Mouse (Mus musculus) lung, adult 2 months (tissue): Measurements from ENCODE around the gene Ptprt. TPM values are rescaled to one million over a fixed set of nuclear protein-coding genes. Genes with fewer than 3 reads are reported as not detected.

Experiments
- DNase-seq: peaks from one replicate; pipeline ENCODE4 v3.0.0; 2022
- H3K4me1 ChIP-seq: fragments of 200-500 bp; 2 replicates; pipeline ENCODE4 v1.6.1; 2011; ENCODE audit warnings: low read length; ENCODE audit not compliant: control insufficient read depth, insufficient read depth
- H3K4me3 ChIP-seq: fragments of 200-500 bp; replicated peaks from 2 replicates; pipeline ENCODE3; 2011; ENCODE audit warnings: low read depth, mild to moderate bottlenecking, control low read depth, low read length; ENCODE audit errors: extremely low read depth
- CTCF ChIP-seq: fragments of 200-500 bp; IDR thresholded peaks from 2 replicates; pipeline ENCODE4 v1.5.1; 2011; ENCODE audit warnings: mild to moderate bottlenecking, low read length, control low read depth; ENCODE audit not compliant: insufficient read depth
- POLR2A ChIP-seq: fragments of 200-500 bp; IDR thresholded peaks from 2 replicates; pipeline ENCODE4 v1.6.1; 2011; ENCODE audit warnings: low read depth, mild to moderate bottlenecking, control low read depth, low read length, borderline replicate concordance; ENCODE audit errors: extremely low read depth
- WGBS: fragments of 180-500 bp; shearing (Covaris S2); methylation state at CpG from one replicate; pipeline ENCODE4 v1.1.7; 2018; 5-methylcytosine and 5-hydroxymethylcytosine counted together
- polyA plus RNA-seq: library from polyadenylated mRNA; depleted of rRNA; stranded (reverse); fragments of >200 nt; gene quantifications from 2 replicates; pipeline ENCODE4 v1.2.3, GENCODE M21; 2012

Gene Ptprt
- polyA plus RNA-seq, 1 experiment: 2.7 TPM

DNA sequence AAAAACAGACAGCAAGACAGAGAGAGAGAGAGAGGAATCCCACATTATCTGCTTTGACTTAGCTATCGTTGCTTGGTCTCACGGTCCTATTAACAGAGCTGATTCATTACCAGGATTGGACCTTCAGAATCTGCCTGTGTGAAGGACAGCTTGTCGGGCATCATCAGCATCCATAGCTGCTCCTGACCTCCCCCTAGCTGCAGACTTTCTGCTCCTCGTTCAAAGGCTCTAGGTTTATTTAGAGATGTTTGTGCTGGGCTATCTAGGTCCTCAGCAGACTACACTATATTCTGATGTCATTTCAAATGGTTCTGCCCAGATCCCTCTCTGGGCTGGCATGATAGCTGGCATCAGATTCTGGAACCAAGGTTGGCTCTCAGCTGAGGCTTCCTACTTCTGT, 47.5 kb downstream of the Ptprt start:
- Histone ChIP-seq H3K4me3 (no peak overlapping the region), H3K4me1 (no peaks in the 10 kb centered on the region)
- 64% methylated on average over 4 of the region's 4 CpGs for WGBS
- DNase-seq: no peak
- TF ChIP-seq POLR2A (no peak), CTCF (no peak)

DNA sequence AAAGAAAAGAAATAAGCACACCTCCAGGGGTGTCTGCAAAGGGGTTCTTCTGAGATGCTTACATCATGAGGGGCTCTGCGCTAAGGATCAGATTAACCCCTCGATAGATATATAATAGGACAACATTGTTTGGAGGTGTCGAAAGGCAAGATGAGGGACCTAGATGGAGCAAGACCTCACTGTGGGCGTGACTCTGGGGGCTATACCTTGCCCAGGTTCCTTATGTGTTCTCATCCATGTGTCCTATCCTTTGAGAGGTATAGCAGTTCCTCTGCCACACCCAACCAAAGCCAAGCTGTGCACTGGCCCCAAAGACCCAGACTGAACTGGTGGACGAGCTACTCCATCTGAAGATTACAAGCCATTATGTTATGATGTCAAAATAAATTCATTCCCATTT, 58.2 kb downstream of the Ptprt start:
- TF ChIP-seq POLR2A (no peak), CTCF (no peak)
- 87% methylated on average over 5 of the region's 5 CpGs for WGBS
- DNase-seq: no peak
- no peaks in the 10 kb centered on the region for H3K4me1 ChIP-seq
- no peak overlapping the region for H3K4me3 ChIP-seq

DNA sequence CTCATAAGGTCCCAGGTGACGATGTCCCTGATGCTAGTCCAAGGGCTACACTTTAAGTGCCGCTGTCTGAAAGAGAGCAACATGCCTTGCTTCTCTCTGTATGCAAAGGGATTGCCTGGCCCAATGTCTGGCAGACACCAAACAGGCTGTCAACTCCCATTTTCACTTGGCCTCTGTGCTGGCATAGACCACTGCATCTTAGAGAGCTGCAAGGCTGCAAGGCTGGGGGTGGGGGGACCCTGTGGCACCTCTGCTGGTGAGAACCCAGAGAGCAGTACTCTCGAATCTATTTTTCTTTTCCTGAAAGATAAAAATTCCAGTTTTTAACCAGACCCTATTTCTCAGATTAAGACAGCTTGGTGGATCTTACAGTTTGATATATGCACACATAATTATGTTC, 69.6 kb downstream of the Ptprt start:
- TF ChIP-seq POLR2A: no peak
- TF ChIP-seq CTCF: no peak
- WGBS: 82% methylated on average over 3 of the region's 3 CpGs
- DNase-seq: no peak
- Histone ChIP-seq H3K4me1 (no peaks in the 10 kb centered on the region), H3K4me3 (no peak overlapping the region)

DNA sequence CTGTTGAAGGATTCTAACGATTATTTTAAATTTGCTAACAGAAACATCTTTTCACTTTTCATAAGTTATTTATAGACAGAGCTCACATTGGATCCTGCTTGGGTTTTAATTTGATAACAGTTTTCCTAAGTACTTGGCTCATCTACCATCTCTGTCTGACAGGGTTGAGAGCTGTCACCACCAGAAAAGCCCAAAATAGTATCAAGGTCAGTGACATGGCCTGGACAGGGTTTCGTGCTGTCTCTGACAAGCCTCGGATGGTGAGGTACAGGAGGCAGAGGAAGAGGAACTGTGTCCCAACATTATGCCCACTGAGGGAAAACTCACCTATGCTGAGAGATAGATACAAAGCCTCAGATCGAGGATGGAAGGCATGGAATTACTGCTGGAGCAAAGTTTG, 79.3 kb downstream of the Ptprt start:
- TF ChIP-seq CTCF (no peak), POLR2A (no peak)
- DNase-seq: no peak
- H3K4me3 ChIP-seq: no peak overlapping the region
- WGBS: 46% methylated on average over 4 of the region's 4 CpGs
- no peaks in the 10 kb centered on the region for H3K4me1 ChIP-seq

DNA sequence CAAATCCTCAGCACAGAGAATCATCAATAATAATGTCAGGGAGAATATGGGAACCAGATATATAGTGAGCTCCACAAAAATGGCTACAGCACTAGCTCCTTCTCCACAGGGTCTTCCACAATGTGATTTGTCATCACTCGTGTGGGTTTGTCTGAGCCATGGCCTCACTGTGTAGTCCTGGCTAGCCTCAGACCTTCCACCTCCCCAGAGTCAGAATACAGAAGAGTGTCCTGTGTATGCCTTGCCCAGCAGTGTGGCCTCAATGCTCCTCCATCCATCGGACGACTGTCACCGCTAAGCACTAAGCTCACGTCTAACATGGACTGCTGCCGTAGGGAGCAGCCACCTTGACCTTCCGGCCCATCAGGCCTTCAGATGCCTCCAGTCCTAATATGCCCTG, 83.1 kb downstream of the Ptprt start:
- WGBS: 93% methylated on average over 7 of the region's 7 CpGs
- TF ChIP-seq POLR2A: no peak
- TF ChIP-seq CTCF: no peak
- no peaks in the 10 kb centered on the region for H3K4me1 ChIP-seq
- no peak overlapping the region for H3K4me3 ChIP-seq
- DNase-seq: no peak

DNA sequence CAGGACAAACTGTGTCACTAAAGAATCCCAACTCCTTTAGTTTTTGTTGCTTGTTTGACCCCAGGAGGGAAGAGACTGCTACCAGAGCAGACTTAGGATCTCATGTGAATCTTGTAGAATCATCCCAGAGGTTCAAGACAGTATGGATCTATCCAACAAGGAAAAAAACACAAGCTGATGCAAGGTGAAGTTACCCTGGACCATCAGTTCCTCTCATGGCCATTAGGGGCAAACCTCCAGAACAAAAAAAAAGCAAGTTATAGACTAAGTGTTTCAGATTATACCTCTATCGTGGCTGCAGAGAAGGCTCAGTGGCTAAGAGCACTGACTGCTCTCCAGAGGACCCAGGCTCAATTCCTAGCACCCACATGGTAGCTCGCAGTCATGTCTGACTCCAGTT, 88.1 kb downstream of the Ptprt start:
- TF ChIP-seq CTCF: no peak
- no peak for DNase-seq
- WGBS: 74% methylated on average over 2 of the region's 2 CpGs
- H3K4me1 ChIP-seq: no peaks in the 10 kb centered on the region
- no peak overlapping the region for H3K4me3 ChIP-seq

DNA sequence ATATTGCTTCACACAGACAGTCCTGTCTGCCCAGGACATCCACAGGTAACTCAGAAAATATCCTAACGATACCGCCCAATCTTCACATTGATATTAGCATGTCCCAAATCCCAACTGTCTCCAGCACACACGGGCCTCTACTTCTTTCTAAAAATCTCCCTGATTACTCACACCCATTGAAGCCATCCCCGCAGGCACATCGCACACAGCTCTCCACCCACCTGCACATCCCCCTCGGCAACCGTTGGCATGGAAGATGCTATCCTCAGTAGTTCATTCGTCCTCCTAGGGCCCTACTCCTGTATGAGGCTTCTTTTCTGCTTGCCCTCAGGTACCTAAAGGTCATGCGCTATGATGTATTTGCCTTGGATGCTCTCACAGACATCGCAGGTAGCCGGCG, 89.9 kb downstream of the Ptprt start:
- Histone ChIP-seq H3K4me1 (no peaks in the 10 kb centered on the region), H3K4me3 (no peak overlapping the region)
- DNase-seq: no peak
- 88% methylated on average over 12 of the region's 12 CpGs for WGBS
- TF ChIP-seq CTCF (no peak), POLR2A (no peak)

DNA sequence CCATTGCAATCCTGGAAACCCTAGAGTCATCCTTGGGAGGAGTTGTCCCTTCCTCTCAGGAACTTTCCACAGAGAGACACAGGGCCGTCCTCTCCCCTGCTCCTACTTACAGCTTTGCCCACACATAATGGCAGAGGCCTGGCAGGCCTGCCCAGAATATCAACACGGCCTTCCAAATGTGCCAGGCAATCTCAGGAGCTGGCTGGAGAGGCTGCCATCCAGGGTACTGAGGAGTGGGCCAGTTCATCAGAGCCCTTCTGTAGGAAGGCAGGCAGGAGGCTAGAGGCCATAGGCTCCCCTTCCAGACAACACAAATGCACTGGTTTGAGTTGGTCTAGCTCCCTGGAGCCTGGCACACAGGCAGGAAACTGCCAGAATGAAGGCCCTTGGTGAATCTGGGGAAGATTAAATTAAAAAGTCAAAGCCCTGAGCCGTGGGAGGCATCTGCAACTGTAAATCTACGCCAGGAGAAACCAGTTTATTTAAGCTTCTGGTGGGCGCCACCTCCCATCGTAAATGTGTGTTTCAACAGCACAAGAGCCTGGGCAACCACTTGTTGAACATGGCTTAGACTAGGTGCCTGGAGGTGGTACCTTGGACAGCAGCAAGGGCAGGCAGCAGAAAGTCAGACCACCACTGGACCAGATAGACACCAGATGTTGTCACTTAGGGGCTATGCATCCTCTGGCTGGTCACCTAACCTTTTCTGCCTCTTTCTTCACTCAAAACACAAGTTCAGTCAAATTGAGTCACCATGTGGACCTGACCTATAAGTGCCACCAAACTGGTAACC, 92.4 kb downstream of the Ptprt start:
- Histone ChIP-seq H3K4me3 (no peak overlapping the region), H3K4me1 (no peaks in the 10 kb centered on the region)
- no peak for DNase-seq
- TF ChIP-seq POLR2A (no peak), CTCF (no peak)
- 64% methylated on average over 6 of the region's 6 CpGs for WGBS

DNA sequence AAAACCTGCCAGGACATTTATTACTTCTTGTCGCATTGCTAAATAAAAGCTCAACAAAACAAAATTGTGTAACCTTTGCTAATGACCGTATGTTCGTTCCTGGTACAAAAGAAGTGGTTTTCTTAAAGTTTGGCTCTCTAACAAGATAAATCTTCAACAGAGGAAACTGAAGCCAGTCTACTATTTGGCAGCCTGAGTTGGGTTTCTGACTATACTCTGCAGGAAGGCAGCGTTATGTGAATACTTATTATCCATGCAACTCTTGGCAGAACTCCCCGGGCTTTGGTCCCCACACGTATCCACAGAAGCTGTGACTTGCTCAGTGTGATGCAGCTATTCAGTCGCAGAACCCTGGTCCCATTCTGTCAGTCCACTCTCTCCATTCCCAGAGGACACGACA, 112.6 kb downstream of the Ptprt start:
- TF ChIP-seq POLR2A: no peak
- TF ChIP-seq CTCF: no peak
- 62% methylated on average over 8 of the region's 8 CpGs for WGBS
- no peak for DNase-seq
- Histone ChIP-seq H3K4me3 (no peak overlapping the region), H3K4me1 (no peaks in the 10 kb centered on the region)

DNA sequence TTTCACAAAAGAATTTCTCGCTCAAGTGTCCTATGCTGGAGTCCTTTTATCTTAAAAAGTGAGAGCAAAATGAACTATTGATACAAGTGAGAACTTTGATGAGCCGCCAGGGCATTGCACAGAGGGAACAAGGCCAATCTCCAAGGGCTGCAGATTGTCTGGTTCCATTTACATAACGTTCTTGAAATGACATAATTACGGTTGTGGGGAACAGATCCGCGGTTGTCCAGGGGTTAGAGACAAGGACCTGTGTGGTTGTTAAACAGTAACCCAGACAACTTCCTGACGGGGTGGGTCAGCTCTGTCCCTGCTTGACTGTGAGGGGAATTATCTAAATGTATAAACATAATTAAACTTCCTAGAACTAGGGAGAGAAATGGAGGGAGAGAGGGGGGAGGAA, 129.3 kb downstream of the Ptprt start:
- no peak for TF ChIP-seq POLR2A
- TF ChIP-seq CTCF: no peak
- H3K4me3 ChIP-seq: no peak overlapping the region
- WGBS: 29% methylated on average over 7 of the region's 7 CpGs
- H3K4me1 ChIP-seq: no peaks in the 10 kb centered on the region
- no peak for DNase-seq
